Mouse (Mus musculus) gastrocnemius, postnatal 10 days (tissue): ENCODE measurements at regions not wholly inside any gene's neighbourhood (a gene's known extent, or its start where the extent isn't known, plus 50 kb on each side); places are given as distances from the start of the nearest gene placed in this dataset.
A peak's percentile ranks its signal among the peaks of the same experiment; 100 is the strongest.

Experiments used
- DNase-seq: peaks from one replicate; pipeline ENCODE4 v3.0.0; 2021; ENCODE audit warnings: mixed read lengths

DNA sequence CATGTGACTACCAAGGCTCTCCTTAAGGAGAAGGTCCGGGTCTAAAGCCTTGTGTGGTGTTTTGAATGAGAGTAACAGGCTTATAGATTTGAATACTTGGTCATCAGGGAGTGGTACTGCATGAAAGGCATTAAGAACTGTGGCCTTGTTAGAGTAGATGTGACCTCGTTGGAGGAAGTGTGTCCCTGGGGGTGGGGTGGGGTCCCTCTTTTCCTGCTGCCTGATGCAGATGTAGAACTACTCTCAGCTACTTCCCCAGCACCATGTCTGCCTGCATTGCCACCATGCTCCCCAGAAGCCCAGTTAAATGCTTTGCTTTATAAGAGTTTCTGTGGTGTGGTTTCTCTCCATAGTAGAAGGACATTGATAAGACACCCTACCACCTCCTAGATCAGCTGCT is 367.9 kb downstream of the Cbln4 start:
- DNase-seq: no peak

DNA sequence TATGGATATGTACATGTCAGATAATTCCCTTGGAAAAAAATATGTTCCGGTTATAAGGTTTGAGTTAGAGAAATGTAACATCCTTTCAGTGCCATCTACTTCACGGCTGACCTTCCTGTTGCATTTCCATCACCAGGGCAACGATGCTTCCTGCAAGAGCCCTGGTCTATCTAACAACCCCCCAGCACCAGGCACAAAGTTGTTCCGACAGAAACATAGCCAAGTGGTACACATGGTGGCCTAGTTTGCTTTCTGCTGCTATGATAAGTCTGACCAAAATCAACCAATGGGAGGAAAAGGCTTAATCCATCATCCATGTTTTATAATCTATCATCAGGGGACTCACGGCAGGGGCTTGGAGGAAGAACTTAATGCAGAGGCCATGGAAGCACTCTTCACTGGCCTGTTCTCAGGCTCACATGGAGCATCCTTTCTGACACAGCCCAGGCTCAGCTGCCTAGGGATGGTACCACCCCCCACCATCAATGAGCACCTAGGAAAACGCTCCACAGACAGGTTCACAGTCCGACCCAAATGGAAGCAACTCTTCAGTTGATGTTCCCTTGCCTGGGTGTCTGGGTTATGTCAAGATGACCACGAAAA is 372.2 kb downstream of the Cbln4 start:
- no peak for DNase-seq

DNA sequence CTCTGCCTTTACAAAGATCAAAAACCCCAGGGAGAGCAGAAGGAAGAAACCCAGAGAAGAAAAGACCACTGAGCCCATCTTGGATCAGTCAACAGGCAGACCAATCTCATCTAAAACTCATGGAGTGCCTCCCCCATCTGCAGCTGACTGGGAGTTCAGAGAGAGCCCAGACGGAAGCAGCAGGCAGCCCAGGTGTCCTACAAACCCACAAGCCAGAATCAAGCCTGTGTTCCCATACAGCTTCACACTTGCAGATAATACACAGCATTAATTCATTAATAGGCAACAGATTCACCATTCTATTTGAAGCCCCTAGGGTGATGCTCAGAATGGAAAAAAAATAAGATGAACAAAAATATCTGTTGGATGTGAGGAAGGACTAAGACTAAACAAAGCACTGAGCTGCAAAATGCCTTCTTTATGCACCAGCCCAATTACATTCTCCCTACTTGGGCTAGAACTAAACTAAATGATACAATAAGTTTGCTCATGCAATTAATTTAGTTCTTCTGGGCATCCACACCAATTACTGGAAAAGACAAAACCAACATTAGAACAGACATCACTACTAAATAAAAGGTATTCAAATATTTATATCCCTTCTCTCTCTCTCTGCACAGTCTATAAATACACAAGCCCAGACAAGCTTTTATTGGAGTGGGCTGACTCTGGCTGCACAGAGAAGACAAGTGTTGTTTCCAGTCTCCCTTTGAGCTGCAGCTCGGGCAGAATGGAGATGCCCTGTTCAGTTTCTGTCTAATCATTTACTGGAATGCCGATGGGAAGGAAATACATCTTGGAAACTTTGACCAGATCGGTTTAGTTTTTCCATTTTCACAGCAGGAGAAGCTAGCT is 374.2 kb downstream of the Cbln4 start:
- DNase-seq: no peak

DNA sequence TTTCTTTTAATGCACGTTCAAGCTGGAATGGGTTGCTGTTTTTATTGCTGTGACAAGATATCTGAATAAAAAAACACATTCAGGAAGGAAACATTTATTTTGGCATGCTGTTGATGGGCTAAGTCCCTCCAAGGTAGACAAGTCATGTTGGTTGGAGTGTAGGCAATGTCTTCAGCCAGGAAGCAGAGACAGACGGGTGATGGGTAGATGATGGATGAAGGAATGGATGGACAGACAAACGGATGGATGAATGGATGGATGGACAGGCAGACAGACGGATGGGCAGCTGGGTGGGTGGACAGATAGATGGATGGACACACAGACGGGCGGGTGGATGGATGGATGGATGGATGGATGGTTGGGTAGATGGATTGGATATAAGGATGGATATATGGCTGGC is 380.7 kb downstream of the Cbln4 start:
- no peak for DNase-seq

DNA sequence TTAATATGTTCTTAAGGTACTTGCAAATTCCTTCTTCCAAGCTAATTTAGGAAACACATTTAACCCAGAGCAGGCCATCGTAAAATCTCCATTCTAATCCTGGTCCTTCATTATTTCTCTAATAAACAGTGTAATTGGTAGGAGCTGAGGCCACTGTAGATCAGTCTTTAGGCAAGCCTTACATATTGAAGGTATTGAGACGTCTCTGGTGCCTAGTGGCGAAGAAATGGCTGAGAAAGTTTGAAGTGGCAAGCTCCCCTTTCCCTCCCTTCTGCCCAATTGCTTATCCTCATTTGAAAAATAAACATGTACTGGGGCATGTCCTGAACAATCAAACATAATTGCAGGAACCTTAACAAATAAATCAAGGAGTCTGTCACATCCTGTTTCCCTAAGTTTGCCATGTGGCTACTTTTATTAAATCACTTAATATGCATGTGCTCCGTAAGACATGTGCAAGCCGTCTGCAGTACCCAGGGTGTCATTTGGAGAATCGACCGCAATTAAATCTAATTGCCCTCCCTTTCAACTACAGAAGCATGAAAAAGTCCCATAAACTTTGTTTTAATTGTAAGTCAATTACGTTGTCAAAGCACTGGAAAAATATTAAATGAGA is 381.3 kb downstream of the Cbln4 start:
- no peak for DNase-seq

DNA sequence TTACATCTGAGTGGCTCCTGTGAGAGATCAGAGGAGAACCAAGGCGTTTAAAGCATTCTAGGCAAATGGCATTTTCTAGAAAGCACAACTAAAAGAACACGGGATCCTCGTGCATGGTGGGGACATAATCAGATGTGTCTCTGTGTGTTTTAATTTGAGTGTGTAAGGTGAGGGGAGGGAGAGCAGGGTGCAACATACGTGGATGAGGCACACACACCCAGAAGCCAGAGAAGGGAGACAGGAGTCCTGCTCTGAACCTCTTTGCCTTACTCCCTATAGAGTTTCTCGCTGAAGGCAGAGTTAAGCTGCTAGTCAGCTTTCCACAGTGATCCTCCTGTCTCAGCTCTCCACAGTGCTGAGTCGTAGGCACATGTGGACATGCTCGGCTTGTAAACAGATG is 386.1 kb downstream of the Cbln4 start:
- no peak for DNase-seq

DNA sequence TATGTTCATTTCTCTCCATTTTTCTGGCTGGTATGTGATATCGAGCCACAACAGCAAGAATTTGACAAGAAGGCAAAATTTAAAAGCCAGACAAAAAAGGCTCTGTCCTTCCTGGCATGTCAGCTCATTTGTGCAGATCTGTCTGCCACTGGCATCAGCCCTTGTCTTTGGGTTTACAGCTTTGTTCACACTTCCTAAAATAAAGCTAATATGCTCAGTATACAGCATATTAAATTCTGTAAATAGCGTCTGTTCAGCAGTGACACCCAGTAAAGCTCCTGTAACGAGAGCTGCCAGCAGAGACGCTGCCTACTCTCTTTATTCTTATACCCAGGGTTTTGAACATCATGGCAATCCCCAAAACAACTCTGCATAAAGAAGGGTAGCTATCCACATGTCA is 401.5 kb downstream of the Cbln4 start:
- no peak for DNase-seq

DNA sequence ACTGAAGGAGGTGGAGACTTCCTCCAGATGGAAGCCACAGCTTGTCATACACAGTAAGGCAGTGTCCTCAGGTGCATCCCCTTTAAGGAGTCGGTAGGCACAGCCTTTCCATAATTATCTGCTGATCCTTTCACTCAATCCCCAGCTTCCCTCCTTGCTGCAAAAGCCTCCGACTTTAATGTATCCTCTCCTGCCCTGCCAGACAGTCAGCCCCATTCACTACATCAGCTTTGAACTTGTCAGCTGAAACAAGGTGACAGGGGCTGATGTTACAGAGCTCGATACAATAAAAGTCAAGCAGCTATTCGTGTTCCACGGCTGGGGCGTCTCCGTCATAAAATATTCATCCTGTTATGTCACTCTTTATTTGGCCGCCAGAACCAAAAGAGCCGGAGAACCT is 402.8 kb downstream of the Cbln4 start:
- DNase-seq: no peak

DNA sequence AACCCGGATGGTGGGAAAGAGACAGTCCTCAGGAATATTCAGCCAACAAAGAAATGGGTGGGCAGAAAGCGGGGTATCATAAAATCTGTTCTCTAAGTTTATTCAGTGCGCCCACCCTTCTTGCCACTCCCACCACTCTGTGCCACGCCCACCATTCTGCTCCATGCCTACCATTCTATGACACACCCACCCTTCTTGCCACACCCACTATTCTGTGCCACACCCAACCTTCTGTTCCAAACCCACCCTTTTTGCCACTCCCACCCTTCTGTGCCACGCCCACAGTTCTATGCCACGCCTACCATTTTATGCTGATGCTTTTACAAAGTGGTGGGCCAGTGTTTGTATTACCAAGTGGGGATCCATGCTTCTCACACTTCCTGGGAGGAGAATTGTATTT is 404.3 kb downstream of the Cbln4 start:
- DNase-seq: no peak

DNA sequence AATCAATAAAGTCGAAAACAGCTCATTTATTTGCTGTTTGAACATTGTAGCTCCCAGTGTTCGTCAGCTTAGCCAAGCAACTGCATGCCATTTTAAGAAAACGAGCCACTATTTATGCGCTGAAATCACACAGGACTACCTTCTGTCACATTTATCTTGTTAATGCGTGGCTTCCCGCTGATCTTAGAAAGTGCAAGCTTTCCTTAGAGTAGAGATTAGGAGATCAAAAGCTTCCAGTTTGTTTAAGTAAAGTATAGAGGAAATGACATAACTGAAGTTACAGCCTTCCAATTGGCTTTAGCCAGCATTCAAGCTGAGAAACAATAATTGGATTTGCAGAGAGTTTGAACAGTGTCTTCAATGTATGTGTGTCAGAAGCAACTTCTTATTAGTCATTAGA is 406.4 kb downstream of the Cbln4 start:
- DNase-seq: no peak

DNA sequence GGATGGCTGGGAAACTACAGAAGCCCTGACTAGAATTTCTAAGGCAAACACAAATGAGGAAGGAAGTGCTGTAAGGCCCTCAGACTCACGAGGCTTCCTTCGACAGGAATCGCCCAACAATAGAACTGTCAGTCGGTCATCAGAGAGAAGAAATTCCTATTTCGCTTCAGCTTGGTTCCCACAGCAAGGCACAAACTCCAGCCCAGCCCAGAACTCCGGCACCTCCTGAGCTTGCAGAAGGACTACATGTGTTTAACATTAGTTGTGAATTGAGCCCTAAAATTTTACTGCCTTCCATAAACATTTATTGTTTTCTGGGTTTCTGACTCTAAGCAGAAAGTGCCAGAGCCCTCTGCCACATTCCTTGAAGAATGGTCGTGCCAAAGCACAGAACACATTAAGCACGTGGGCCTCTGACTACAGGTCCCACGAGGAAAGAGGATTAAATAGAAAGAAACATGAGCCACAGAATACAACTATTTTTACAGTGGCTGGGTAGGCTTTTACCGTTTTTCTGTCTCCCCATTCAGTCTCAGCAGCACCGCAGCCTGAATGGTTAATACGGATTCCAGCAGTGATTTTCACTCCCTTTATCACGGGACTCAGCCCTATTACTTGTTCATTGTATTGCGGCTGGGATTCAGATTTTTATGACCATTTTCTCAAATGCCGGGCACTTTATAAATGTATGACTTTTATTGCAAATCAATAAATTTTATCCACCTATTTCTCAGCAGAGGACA is 409.7 kb downstream of the Cbln4 start:
- no peak for DNase-seq

DNA sequence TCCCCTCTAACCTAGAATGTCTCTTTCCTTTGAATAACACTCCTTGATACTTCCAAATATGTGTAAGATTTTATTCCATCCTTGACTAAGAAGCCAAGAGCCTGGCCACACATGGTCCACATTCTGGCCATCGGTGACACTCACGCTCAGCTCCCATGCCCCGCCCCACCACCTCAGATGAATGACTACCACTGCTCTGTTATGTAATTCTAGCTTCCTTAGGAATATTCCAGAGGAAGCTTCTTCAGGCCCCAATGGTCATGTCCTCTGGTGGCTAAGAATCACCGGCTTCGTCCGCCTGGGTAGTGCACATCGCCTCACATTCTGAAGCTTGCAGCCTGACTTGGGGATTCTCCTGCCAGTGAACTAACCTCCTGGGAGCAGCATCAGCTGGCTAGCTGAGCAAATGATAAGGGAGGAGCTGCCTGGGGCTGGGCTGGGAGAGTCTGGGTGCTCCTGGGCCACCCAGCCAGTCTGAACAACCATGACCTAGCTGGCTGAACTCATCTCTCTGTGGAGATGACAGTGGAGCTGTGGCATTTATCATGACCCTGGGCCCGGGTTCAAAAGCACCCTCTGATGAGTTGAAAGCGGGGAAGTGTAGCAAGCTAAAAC is 413.1 kb downstream of the Cbln4 start:
- peak; percentile 16 for DNase-seq

DNA sequence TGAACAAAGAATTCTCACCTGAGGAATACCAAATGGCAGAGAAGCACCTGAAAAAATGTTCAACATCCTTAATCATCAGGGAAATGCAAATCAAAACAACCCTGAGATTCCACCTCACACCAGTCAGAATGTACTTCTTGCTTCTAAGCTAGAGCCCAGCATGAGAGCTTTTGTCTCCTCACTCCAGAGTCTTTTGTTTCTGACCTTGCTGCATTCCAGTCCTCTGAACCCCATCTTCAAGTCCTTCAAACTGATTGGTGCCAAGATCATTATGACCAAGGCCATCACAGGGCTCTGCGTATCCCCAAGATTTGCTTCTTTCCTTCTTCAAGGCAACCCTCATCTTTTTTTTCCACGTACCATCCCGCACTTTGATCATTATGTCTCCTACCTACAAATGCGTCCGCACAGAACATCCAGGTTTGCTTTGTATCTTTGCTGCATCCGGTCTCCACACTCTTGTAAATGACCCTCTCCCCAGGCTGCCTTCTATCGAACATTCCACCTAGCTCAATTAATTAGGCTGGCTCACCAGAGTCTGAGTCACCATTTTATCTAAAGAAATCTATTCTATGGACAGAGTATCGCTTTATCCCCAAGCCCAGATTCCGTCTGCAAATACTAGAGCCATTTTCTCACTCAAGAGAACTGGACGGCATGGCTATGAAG is 414.9 kb downstream of the Cbln4 start:
- no peak for DNase-seq

DNA sequence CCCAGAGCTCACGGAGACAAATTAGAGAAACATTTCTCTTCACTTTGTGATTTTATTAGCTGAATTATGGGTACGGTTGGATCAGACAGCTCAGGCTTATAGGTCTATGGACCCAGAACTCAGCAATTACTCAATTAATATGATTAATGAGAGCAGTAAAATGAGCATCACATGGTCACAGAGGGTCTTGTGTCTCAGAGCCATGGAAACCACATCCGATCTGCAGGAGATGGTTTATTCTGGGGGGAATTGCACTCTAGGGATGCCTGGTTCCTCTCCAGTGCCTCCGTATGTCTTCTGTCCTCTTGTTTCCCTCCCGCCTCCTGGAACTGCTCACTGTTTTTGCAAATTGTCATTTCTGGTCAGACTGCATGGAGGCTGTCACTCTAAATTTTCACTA is 422.6 kb downstream of the Cbln4 start:
- DNase-seq: no peak

DNA sequence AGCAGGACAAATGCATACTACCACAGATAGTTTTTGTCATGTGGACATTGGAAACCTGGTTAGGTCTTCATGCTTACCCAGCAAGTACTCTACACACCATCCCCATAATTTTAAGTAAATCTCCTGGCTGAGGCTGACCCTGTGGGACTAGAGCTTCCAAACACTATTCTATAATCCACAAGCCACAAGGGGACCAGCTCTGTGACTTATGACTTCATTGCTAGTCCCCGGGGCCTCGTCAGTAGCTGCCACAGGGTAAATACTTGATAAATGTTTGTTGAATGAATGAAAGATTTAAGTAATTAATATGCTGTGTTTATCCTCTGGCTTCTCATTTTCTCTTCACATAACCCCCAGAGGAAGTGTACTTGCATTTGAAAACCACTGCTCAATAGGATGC is 423.0 kb downstream of the Cbln4 start:
- no peak for DNase-seq

DNA sequence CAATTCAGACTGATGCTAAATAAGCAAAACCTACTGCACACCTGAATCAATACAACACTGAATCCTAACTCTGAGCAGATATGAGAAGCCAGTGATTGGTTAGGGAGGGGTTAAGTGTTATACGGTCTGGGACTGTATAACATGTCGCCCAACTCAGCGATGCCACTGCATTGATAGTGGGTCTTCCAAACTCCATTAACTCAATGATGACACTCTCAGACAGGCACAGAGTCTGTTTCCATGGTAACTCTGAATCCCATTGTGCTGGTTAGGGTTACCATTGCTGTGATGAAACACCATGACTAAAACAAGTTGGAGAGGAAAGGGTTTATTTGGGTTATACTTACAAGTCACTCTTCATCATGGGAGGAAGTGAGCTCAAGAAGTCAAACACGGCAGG is 424.5 kb downstream of the Cbln4 start:
- no peak for DNase-seq

DNA sequence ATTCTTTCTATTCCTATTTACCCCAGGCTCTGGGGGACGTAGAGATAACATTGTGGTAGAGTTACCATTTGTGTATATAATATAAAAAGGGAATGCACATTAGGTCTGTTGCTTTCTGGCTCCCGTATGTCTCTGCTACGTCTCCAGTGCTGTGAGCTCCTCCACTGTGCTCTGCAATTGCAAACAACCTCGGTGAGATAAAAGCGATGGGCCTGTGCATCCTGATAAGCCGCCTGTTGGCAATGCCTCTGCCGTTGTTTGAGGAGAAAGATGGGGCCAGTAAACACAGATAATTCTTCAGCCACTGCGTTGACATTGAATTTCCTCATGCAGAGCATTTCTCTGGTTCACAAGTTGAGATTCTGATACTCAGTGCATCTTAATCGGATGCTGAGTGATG is 424.9 kb downstream of the Cbln4 start:
- DNase-seq: no peak

DNA sequence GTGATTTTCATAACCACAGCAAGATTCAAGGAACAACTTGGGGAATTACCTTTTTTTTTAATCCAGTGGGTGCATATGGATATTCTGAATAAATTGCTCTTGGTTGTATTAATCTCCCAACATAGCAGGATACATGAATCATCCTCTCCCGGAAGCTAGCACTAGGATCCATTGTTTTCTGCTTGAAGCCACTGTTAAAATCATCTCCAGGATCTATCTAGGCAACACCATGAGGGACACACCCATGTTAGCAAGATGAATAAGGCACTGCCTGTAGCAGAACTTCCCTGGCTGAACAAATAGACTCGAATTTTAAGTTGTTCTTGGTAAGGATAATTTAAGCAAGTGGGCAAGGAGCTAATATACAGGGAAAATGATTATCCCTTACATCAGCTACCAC is 427.8 kb downstream of the Cbln4 start:
- DNase-seq: no peak

DNA sequence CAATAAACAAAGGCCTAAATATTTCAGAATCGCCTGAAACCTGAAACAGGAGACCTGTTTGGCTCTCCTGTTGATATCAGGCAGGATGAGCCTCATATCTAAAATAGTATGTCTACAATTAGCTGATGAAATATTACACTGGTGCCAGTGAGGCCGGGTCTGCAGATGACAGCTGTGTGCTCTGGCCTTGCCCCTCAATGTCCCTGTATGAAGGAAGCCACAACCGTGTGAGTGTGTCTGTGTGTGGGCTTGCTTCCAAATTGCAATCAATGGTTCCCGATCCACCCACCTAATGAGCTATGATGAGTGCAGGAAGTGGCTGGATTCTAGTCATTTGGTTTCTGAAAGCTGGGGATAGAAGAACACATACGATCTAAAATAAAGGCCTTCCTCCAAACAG is 438.2 kb downstream of the Cbln4 start:
- DNase-seq: no peak

DNA sequence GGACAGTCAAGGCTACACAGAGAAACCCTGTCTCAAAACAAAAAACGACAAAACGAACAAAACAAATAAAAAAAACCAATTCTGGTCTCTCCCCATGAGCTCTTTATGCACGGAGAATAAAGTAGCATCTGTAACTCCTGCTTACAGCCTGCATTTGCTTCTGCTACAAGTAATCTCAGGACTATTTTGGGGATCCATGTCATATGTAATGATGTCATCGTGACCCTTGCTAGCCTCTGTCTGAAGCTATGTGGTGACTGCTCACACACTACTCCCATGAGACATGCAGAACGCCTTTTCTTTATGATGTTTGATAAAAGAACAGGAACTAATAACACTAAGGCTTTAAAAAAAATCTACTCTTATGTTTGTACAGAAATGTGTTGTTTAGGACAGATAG is 448.0 kb downstream of the Cbln4 start:
- no peak for DNase-seq

DNA sequence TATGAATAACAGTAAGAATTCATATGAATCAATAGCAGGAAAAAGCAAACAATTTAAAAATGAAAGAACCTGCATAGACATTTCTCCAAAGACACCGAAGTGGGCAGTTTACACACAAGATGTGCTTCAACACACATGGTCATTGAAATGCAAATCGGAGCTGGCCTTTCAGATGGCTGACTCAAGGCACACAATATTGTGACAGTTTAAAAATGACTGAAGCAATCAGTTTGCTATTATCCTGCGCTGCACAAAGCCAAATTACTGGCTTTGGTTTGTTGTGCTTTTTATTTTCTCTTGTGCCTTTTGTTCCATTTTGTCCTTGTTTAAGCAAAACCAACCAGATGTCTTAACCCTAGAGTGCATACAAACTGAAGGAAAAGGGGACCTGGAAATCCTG is 449.4 kb downstream of the Cbln4 start:
- DNase-seq: no peak

DNA sequence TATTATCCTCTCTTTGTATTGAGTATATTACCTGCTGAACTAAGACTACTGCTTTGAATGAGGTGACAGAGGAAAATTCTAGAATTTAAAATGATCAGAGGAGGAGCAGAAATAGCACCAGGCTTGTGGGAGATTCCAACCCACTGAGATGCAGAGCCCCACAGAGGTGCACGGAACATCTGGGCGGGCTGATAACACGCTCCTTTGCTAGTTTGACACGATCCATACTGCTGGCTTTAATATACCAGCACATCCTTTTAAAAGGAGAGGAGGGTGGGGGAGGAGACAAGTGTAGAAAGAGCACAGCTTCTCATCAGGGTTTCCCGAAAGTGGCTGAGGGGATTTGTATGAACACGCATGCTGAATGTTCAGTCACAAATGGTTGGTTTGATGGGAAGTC is 451.0 kb downstream of the Cbln4 start:
- DNase-seq: no peak
